Mouse (Mus musculus) left cerebral cortex, postnatal 4 days (tissue): Measurements from ENCODE around the gene Dnajb8. TPM values are rescaled to one million over a fixed set of nuclear protein-coding genes. Genes with fewer than 3 reads are reported as not detected.

ENCODE experiments used
- DNase-seq: peaks from one replicate; pipeline ENCODE4 v3.0.0-alpha.2; 2022
- intact Hi-C: fragments of 180-260 bp; cut with DNase I; formaldehyde crosslinking; loops from one replicate; pipeline ENCODE4 v1.15.1; 2025
- total RNA-seq, 2 experiments: library from RNA; stranded (reverse); gene quantifications; 2 replicates each; pipeline ENCODE4 v1.2.3; 2021

The Dnajb8 gene
- total RNA-seq, 2 experiments from 2014 or later, result not detected

DNA sequence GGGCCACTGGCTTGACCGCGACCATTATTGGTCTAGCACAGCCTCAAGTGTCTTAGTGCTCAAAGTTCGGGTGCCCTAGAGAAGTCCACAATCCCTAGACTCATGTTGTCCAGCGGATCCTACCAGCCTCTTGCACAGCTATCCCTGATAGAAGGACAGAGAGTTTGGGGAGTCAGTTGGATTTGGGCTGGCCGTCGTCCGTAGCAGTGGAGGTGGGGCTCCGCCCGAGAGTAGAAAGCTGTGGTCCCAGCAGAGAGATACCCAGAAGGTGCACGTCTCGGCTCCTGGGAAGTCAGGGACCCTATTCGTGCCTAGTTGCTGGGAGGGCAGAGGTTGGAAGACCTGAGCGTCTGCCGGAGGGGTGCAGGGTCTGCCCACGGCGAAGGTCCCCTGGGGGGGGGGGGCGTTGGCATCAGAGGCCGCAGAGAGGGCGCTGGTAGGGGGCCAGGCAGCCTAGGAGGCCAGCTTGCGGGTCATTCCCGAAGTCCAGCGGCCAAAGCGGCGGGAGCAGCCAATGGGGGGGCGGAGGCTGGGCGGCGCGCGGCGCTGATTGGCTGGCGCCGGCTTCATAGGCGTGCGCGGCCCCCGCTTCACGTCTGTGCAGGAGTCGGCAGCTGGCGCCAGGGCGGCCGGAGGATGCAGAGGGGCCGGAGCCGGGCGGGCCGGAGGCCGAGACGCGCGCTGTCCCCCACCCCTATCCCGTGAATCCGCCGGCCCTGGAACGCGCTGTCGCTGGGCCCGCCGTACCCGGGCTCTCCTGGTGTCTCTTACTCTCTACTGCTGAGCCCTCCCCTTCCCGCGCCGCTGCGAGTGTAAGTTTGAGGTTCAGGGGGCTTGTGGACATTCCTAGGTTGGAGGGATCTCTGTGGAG lies 23.8 kb upstream of the Dnajb8 start:
- intact Hi-C loops, result loop anchor here (10.0 kb wide), 1 partner anchor 296 kb away; no protein-coding TSS in a partner anchor
- DNase-seq, result peak; percentile 50

- intact Hi-C loops, result loop anchor here (10.0 kb wide), 1 partner anchor 296 kb away; no protein-coding TSS in a partner anchor
- no peak for DNase-seq
Observed at GRCm38 (mm10) chr6:88199001-88199717, 22.9 kb upstream of the Dnajb8 start.

DNA sequence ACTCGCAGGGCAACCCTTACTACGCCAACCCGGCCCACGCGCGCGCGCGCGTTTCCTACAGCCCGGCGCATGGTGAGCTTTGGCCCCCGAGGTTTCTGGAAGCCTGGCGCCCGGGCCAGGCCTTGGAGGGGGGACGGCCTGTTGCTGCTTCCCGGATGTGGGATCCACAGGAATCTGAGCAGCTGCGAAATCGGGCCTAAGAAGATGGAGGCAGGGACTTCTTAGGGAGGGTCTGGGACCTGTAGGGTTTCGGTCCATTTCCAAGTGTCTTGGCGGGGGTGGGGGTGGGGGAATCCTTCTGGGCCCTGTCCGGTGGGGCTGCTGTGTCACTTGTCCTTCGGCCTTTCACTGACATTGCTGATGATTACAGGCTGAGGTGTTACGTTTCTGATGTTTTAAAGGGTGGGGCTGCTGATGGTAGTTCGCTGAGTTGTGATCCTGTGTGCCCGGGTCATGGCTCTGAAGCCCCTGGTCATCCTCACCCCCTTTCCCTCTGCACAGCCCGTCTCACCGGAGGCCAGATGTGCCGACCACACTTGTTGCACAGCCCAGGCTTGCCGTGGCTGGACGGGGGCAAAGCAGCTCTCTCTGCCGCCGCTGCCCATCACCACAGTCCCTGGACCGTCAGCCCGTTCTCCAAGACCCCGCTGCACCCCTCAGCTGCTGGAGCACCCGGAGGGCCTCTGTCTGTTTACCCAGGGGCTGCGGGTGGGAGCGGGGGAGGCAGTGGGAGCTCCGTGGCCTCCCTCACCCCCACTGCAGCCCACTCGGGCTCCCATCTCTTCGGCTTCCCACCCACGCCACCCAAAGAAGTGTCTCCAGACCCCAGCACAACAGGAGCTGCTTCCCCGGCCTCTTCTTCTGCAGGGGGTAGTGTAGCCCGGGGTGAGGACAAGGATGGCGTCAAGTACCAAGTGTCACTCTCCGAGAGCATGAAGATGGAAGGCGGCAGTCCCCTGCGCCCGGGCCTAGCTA lies 22.1 kb upstream of the Dnajb8 start:
- no peak for DNase-seq
- intact Hi-C loops, result loop anchor here (10.0 kb wide), 1 partner anchor 295 kb away; no protein-coding TSS in a partner anchor

DNA sequence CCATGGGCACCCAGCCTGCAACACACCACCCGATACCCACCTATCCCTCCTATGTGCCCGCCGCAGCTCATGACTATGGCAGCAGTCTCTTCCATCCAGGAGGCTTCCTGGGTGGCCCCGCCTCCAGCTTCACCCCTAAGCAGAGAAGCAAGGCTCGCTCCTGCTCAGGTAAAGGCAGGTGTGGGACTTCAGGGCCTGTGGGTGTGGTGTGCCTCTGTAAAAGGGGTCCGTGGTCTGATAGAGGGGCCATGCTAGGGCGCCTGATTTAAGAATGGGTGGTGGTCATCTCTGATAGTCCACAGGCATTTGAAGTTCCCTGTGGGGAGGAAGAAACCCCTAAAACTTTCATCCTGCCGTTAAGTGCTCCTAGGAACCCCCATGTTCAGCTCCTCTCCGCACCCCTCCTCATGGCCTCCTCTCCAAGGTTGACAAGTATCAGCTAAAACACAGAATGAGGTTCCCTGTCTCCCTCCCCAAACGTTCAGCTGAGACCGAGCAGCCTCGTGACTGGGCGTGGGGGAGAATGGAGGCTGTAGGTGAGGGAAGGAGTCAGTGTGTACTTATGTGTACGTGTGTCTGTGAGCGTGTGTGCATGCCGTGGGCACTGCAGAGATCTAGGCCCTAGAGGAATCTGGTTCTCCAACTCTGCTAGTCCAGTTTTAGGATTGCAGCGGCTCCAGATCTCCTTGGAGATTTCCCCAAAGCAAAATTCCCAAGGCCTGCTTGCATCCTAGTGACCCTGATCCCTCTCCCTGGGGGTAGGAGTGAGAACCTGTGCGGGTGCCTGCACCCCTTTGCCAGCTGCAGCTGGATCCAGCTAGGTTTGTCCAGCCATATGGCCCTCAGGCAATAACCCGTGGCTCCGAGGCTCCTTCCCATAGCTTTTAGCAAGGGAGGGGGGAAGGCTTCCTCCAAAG lies 21.1 kb upstream of the Dnajb8 start:
- intact Hi-C loops, result no loop called here
- no peak for DNase-seq

DNA sequence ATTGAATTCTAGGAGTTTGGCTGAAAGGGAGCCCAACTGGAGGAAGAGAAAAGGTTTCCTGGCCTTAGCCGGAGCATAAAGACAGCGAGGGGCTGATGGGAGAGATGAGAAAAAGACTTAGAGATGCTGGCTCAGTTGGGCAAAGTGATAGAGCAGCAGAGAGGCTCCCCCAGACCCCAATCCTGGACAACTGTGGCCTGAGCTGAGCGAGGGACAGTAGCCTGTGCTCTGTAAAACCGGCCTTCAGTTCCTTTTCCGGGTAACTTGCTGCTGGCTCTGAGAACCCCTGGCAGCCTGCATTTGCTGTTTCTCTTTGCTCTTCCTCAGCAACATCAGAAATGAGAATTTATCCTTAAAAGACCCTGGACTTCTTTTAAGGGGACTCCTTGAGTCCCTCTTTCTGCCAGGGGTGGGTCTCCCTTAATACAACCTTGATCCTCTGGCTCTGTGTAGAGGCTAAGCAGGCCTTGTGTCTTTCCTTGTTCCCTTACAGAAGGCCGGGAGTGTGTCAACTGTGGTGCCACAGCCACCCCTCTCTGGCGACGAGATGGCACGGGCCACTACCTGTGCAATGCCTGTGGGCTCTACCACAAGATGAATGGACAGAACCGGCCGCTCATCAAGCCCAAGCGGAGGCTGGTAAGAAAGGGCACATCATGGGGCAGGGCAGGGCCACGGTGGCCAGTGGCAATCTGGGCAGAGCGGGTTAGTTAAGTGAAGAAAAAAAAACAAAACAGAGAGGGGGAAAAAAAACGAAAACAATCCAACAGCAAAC lies 20.0 kb upstream of the Dnajb8 start:
- DNase-seq, result no peak
- intact Hi-C loops, result no loop called here

DNA sequence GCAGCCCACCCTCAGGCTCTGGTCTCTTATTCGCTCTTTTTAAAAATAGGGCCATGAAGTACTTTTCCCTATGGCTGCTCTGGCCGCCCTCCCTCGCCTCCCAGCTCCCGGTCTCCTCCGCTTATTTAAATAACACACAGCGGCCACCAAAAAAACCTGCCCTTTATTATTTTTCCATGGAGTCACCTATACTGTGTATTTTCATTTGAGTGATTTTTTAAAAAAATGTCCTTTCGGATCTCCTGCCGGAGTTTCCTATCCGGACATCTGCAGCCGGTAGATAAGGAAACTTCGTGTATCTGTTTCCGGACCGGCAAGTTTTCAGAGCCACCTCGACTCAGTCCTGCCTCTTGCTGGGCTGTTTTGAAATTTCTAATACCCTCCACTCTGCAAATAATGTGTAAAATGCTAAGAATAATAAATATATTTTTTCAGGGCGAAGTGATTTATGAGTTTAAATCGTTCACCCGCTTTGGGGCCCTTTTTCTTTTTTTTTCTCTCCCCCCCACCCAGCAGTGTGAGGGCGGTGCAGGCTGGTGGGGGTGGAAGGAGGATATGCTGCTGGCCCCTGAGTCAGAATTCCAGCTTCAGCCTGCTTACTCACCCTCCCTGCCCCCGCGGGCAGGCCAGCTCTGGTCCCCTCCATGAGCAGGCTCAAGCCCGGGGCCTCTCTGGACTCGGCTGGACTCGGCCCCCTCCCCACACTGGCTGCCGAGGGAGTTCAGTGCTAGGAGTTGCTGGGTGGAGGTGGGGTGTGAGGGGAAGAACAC lies 19.0 kb upstream of the Dnajb8 start:
- intact Hi-C loops, result no loop called here
- DNase-seq, result no peak

DNA sequence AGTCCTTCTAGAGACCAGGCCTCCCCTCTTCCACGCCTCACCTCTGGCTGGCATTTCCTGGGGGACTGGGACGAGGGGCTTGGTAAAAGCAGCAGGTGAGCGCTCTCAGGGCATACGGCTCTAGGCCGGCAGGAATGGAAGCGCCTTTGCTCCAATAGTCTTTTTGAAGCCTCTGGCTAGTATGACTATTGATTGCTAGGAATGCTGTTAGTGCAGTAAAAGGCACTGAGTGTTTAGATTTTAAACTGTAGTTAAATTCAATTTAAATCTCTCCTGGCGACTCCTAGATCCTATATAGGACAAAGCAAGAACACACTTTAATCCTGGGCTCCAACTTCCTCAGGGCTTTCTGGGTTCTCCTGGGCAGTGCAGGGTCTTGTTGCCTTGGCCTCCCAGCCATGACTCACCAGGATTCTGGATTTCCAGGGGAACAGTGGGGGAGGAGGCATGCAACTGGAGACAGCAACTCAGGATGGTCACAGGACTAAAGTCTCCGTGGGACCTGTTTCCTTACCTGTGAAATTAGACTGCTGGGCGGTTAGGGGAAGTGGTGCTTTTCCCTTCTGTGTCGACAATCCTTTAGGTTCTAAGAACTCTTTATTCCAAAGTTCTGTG lies 18.2 kb upstream of the Dnajb8 start:
- intact Hi-C loops, result no loop called here

GRCm38 (mm10) chr6:88204531-88205385 lies 17.3 kb upstream of the Dnajb8 start:
- intact Hi-C loops, result no loop called here

More for the DNA sequence above, 18.2 kb upstream of the Dnajb8 start:
- no peak for DNase-seq

DNA sequence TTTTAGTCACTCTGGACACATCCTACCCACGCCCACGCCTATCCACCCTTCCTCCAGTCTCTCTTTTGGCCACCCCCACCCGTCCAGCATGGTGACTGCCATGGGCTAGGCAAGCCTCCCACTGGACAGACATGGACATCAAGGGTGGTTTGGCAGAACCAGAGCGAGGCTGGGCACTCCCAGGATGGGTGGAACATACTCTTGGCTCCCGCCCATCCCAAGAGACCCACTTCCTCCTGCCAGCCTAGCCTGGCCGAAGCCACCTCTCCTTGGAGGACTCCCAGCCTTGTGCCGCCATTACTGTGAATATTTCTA lies 16.7 kb upstream of the Dnajb8 start:
- intact Hi-C loops, result no loop called here
- DNase-seq, result peak; percentile 56

More at GRCm38 (mm10) chr6:88204531-88205385, 17.3 kb upstream of the Dnajb8 start:
- no peak for DNase-seq

- no peak for DNase-seq
- intact Hi-C loops, result no loop called here
Observed at GRCm38 (mm10) chr6:88205937-88206336, 16.1 kb upstream of the Dnajb8 start.

DNA sequence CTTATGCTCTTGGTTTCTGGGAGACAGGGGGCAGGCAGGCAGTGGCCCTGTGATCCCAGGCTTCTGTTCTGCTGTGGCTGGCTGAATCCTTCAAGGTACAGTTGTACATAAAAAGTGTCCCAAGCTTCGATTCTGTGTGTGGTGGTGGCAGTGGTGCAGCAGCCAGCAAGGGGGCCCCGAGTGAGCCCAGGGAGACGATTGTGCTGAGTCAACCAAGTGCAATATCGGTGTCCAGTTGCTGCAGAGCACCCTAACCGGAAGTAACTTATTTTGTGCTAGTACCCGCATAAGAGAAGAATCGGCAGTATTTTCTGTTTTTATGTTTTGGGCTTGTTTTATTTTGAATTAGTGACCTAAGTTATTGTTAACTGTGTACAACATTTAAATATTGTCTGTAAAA lies 15.5 kb upstream of the Dnajb8 start:
- intact Hi-C loops, result no loop called here
- DNase-seq, result no peak

- DNase-seq, result no peak
- intact Hi-C loops, result no loop called here
Observed at GRCm38 (mm10) chr6:88207403-88208033, 14.6 kb upstream of the Dnajb8 start.

- intact Hi-C loops, result no loop called here
- no peak for DNase-seq
Observed at GRCm38 (mm10) chr6:88208321-88208720, 13.7 kb upstream of the Dnajb8 start.

DNA sequence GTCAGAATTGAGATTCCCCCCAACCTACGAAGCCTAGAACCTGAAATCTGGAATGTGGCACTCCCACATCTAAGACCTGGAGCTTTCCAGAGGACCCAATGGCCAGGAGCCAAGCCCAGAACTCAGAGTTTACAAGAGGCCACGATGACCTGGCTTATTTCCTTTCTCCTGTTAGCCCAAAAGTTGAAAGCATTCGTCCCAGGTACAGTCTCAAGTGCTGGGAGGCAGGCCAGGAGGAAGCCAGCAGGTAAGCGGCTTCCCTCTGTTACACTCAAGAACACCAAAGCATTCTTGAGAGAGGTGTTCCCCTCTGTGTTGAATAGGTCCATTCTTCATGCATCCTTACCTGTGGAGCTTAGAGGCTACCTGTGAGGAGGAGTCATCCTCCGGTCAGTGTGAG lies 12.6 kb upstream of the Dnajb8 start:
- intact Hi-C loops, result no loop called here
- no peak for DNase-seq

DNA sequence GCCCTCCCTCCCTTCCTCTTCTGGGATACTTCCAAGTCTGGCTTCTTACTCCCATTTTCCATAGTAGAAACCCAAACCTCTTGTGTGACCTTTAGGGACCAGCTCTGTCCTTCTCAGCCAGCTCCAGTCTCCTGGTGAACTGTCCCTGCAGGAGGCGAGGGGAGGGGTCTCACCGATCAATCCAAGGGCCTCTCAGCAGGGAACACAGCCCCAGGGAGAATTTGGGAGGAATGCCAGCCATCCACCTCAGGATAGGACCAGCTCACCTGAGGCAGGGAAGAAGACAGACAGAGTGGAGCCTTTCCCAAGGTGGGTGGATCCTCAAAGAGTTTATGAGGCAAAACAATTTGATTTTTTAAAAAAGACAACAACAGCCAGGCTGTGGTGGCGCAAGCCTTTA lies 11.9 kb upstream of the Dnajb8 start:
- intact Hi-C loops, result no loop called here
- DNase-seq, result no peak

DNA sequence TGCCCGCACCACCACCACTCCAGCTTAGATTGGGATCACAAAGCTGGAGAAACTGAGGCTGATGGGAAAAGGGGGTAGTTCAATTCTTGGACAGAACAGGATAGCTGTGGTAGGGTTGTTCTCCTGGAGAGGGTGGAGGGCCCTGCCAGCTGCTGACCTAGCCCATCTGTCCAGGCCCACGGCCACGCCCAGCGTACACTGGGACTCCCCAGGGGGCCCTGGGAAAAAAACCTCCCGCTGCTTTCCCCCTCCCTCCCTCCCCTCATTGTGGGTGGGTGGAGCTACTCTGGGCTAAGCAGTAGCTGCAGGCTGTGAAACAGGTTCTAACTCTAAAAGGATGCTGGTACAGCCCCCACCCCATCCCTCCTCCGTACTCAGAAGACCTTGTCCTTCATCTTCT lies 6.3 kb upstream of the Dnajb8 start:
- no peak for DNase-seq
- intact Hi-C loops, result no loop called here
